Mouse (Mus musculus) large intestine, adult 2 months (tissue): ENCODE data around the gene Ptprn. TPM values are rescaled to one million over a fixed set of nuclear protein-coding genes. Genes with fewer than 3 reads are reported as not detected.
A peak's percentile ranks its signal among the peaks of the same experiment; 100 is the strongest.

Experiments used
- DNase-seq: peaks from one replicate; pipeline ENCODE4 v3.0.0-alpha.2; 2012; ENCODE audit warnings: low read depth, low spot score
- WGBS: fragments of 180-500 bp; shearing (Covaris S2); methylation state at CpG from one replicate; pipeline ENCODE4 v1.1.7; 2018; 5-methylcytosine and 5-hydroxymethylcytosine counted together
- polyA plus RNA-seq: library from polyadenylated mRNA; depleted of rRNA; stranded (reverse); fragments of >200 nt; gene quantifications from 2 replicates; pipeline ENCODE4 v1.2.3, GENCODE M21; 2012

The Ptprn gene
- polyA plus RNA-seq, 1 experiment, result 6.4 TPM

GRCm38 (mm10) chr1:75229158-75229557 lies 35.1 kb downstream of the Ptprn start:
- no peak for DNase-seq
- WGBS, result 58% methylated on average over 4 of the region's 4 CpGs

- 79% methylated on average over 1 of the region's 1 CpGs for WGBS
- DNase-seq, result no peak
Observed at GRCm38 (mm10) chr1:75227653-75228052, 36.6 kb downstream of the Ptprn start.

- 50% methylated on average over 2 of the region's 2 CpGs for WGBS
- DNase-seq, result no peak
Observed at GRCm38 (mm10) chr1:75226138-75226537, 38.2 kb downstream of the Ptprn start.

DNA sequence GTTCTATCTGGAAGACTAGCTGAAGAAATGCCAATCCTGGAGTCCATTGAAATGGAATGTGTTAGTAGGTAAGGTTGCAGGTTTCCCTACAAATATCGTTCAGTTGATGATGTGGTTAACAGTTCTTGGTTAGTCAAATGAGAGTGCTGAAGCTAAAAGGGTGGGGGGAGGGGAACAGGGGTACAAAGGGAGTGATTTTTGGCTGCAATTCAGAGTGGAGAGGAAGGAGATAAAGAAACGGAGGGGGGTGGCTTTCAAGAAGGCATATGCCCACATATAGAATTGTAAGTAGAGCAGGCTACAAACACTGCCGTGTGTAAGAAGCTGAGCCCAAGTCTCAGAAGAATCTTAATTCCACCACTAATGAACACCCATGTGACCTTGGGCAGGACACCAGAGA lies 38.8 kb downstream of the Ptprn start:
- no peak for DNase-seq
- 61% methylated on average over 3 of the region's 3 CpGs for WGBS

- DNase-seq, result no peak
- 61% methylated on average over 6 of the region's 6 CpGs for WGBS
Observed at GRCm38 (mm10) chr1:75223532-75223931, 40.8 kb downstream of the Ptprn start.

DNA sequence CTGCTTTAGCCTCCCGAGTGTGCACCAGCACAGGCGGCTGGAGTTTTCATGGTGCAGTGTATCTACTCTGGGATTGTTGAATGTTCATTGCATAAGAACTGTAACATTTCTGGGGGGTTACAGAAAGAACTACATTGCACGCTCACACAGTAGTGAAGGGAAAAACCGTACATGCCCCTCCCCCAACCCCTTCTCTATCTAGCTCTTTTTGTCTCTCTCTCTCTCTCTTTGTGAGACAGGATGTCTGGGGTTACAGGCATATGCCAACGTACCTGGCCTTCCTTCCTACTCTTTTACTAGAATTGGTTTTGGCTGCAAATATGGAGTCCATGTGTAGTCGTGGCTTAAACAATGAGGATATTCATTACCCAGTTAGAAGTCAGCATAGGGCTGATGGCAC lies 41.4 kb downstream of the Ptprn start:
- WGBS, result 80% methylated on average over 6 of the region's 6 CpGs
- no peak for DNase-seq

DNA sequence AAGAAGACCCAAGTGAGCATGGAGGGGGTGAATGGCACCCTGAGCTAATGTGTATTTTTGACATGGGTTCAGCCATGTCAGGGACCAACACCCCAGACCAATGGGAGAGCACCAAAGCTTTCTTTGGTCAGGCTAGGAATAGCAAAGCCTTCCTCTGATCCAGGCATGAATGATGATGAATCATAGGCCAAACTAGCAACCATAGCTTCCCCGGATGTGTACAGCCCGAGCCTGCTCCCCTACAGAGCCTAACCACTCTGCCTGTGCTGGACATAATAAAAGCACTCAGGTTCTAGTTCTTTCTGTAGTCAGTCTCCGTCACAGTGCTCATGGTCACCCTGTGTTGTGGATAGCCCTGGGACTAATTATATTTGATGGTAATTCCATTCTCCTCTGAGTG lies 42.8 kb downstream of the Ptprn start:
- DNase-seq, result no peak
- WGBS, result 74% methylated on average over 3 of the region's 3 CpGs

- DNase-seq, result no peak
- WGBS, result 3% methylated on average over 34 of the region's 34 CpGs
Observed at GRCm38 (mm10) chr1:75219531-75219930, 44.8 kb downstream of the Ptprn start, which contains the start of gene Tuba4a. Tuba4a (minus strand) TSS chr1:75219865.

DNA sequence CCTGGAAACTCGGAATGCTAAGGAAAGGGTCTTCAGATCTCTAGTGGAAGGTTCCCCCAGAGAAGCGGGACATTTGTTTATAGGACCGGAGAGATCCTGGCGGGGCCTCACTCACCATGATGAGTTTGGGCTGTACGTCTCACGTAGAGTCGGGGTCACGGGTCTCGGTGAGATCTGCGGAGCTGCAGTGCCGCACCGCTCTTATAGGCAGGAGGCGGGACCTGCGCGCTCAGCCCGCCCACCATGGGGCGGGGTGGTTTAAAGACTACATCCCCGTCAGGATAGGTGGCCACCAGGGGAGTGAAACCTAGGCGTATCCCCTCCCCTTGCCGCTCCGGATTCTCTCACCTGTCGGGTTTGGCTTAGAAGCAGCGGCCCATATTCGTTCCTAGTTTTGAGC lies 45.2 kb downstream of the Ptprn start:
- under 1% methylated on average over 24 of the region's 24 CpGs for WGBS
- peak; percentile 71 for DNase-seq

DNA sequence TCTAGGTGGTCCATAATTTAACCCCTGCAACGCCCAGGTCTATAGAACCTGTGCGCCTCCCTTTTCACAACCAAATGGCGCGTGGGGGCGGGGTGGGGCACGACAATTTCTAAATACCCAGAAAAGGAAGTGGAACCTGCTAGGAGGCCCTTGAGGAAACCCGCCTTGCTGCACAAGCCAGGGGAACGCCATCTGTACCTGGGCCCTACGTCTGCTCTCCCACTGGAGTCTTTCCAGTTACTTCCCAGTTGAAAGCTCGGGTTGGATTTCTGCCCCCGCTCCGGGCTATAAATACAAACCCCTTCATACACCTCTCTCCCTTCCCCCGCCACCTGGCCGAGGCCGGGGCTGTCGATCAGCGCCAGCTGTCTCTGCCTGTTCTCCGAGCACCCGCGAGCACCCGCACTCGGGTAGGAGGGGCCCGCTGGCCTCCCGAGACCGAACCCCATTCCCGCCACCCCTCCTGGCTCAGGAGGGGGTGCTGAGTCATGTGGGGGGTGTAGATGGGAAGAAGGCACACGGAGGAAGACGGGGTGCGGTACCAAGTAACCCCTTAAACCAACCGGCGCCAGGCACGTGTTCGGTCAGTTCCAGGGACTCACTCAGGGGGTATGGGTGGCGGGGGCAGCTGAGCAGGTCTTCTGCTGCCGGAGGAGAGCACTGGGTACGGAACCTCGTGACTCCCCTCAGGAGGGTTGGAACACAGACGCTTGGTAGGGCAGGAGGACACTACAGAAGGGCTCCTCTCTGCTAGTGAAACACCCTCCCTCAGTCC lies 45.9 kb downstream of the Ptprn start:
- DNase-seq, result no peak
- WGBS, result 2% methylated on average over 38 of the region's 38 CpGs

GRCm38 (mm10) chr1:75217893-75218226 lies 46.4 kb downstream of the Ptprn start:
- 7% methylated on average over 6 of the region's 6 CpGs for WGBS
- DNase-seq, result no peak

DNA sequence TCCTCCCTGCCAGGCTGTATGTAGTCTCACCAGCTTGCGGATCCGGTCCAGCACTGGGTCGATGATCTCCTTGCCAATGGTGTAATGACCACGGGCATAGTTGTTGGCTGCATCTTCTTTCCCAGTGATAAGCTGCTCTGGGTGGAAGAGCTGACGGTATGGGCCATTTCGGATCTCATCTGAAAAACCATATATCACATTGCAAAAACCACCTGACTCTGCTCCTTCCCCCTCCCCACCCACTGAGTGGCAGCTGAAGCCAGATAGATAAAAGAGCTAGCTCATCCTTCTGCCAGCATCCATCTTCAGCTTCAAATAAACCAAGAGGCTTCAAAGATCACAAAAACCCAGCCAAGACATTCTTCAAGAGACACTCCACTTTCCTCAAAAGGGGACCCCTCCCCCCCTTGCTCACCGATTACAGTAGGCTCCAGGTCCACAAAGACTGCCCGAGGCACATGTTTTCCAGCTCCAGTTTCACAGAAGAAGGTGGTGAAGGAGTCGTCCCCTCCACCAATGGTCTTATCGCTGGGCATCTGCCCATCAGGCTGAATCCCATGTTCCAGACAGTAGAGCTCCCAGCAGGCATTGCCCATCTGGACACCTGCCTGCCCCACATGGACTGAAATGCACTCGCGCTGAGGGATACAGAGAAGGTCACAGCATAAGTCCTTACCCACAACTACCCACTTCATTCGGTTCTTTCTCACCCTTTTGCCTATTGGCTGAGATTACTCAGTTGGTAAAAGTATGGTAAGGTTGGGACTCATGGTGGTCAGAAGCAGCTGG lies 47.3 kb downstream of the Ptprn start:
- DNase-seq, result no peak
- WGBS, result 66% methylated on average over 13 of the region's 13 CpGs

DNA sequence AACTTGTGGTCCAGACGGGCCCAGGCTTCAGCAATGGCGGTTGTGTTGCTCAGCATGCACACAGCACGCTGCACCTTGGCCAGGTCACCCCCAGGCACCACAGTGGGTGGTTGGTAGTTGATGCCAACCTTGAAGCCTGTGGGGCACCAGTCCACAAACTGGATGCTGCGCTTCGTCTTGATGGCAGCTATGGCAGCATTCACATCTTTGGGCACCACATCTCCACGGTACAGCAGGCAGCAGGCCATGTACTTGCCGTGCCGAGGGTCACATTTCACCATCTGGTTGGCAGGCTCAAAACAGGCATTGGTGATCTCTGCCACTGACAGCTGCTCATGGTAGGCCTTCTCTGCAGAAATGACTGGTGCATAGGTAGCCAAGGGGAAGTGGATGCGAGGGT lies 48.5 kb downstream of the Ptprn start:
- no peak for DNase-seq
- WGBS, result 89% methylated on average over 9 of the region's 9 CpGs

- no peak for DNase-seq
- WGBS, result 25% methylated on average over 5 of the region's 5 CpGs
Observed at GRCm38 (mm10) chr1:75214886-75215285, 49.4 kb downstream of the Ptprn start.

DNA sequence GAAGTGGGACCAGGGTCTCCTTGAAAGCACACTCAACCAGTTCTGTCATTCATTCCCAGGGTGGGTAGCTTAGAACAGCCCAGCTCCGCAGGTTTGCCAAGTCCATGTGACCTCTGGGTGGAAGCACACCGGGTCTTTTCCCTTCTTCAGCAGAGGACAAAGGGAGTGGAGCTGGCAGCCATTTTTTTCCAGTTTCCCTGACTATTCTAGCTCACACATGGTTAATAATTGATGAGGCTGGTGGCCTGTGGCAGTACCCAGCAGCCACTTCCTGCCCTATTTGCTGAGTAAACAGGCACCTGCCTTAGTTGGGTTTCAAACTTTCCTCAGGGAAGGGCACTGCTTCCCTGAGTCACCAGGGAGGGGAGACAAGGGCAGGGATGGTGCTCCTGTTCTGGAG lies 49.9 kb downstream of the Ptprn start:
- DNase-seq, result peak; percentile 85
- 37% methylated on average over 2 of the region's 2 CpGs for WGBS

- no peak for DNase-seq
- WGBS, result 33% methylated on average over 7 of the region's 7 CpGs
Observed at GRCm38 (mm10) chr1:75213096-75213495, 51.2 kb downstream of the Ptprn start.

DNA sequence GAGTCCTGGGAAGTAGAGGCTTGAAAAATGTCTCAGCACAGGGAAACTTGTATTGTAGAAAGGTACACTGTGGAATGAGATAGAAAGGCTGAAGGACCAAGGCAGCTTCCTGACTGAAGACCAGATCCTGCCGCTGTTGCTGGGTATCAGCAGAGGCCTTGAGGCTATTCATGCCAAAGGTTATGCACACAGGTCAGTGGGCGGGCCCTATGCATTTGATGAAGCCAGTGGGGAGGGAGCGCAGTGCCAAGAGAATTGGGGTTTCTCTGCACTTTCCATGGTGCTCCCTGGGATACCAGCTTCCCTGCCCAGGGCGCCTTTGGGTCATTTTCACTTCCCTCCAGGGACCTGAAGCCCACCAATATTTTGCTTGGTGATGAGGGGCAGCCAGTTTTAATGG lies 51.8 kb downstream of the Ptprn start:
- no peak for DNase-seq
- WGBS, result 73% methylated on average over 4 of the region's 4 CpGs

DNA sequence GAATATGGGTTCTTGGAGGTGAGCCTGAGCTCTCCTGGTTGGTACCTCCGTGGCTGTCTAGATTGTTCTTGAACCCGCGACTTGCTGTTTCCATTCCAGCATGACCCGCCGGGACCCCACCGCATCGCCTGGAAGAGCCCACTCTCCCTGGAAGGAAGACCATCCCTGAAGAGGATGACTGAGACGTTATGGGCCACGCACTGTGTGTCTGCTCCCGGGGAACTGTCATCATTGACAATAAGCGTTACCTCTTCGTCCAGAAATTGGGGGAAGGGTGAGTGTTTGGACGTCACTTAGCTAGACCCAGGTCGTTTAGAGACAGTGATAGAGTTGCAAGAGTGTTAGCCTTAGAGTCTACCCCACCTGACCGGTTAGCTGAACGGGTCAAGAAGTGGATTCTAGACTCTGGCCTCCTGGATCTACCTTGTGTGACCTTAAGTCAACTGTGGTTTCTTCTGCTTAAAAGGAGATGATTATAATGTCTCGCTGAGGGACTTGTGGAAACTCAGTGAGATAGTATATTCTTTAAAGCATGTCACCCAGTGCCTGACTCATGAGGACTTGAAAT lies 53.1 kb downstream of the Ptprn start:
- 5% methylated on average over 17 of the region's 17 CpGs for WGBS

DNA sequence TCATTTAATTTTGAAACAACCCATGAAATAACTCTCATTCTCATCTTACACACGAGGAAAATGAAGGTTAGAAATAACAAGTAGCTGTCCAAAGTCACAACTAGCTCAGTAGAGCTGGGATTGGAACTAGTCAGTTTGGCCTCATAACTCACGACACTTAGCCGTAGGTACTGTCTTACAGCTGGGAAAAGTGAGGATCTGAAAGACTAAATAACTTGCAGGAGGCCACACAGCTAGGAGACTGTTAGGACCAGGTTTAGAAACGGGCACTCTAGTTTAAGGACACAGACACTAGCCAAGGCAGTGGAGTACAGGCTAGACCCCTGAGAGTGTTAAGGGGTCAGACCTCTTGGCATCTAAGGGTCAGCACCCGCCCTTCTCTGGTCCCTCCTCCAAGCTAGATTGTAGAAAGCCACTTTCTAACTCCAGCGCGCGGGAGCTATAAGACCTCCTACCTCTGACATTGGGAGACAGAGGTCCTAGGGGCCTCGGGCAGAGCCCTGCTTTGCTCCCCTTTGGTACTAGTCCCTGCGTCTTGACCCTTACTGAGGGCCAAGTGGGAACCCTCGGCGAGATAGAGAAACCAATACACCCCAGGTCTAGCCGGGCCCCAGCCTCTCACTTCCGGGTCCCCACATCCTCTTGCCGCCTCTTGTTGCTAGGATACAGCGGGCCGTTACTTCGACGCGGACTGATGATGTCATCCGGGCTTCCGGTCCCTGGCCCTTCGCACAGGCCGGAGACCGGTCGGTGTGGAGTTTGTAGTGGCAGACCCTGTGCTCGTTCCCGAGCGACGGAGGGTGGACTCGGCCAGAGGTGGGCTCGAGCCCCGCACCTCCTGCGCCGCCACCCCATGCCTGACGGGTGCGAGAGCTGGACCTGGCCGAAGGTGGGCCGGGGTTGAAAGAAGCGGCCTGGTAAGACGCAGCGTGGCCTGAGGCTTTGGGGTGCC lies 53.9 kb downstream of the Ptprn start, which contains the start of the genes Glb1l and Stk16:
TSS of gene Glb1l (minus strand) at position 678 of the 952 bp plus-strand sequence.
TSS of gene Stk16 (plus strand) at position 703 of the 952 bp plus-strand sequence.
- WGBS, result 4% methylated on average over 42 of the region's 42 CpGs
- DNase-seq, result peak; percentile 88

More for the DNA sequence above, 53.1 kb downstream of the Ptprn start:
- no peak for DNase-seq
